Mouse (Mus musculus): Measurements from ENCODE around the gene Arl5c.

Arl5c gene

DNA sequence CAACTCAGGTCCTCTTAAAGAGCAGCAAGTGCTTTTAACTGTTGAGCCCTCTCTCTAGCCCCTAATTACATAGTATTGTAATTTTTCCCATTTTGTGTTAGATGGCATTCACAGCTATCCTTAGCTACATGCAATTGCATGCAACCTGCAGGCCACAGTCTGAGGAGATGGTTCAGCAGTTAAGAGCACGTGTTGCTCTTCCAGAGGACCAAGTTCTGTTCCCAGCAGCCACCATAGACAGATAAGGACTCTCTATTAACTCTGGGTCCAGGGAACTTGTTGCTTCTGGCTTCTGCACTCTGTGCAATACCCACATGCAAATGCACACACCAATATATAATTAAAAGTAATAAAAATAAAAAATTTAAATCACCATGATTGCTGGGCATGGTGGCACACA is 710 bp upstream of the Arl5c start:
- DNase-seq (ENCODE audit: low read depth, low spot score) = no peak

DNA sequence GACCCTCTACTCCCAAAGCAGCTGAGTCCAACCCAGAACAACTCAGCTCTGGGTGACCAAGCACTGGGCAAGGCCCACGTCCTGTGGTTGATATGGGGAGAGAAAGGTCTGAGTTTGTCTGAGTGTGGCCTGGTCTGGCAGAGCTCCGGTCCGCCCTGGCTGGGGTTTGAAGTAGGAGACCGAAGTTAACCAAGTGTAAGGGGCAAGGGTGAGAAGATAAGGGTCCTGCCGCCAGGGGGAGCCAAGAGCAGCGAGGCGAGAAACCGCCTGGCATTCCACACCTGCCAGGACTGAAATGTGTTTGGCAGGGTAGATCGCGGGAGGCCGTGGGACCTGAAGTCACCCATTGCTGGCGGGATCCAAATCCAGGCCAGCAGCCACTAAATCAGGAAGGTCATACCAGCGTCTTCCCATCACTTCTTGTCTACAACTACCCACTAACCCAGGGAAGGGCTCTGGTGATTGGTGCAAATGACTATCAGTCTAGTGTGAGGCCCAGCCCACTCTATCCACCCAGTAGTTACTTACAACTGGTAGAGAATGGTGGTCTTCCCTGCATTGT is 1.4 kb downstream of the Arl5c start:
- no peak for DNase-seq (ENCODE audit: low read depth, low spot score)

DNA sequence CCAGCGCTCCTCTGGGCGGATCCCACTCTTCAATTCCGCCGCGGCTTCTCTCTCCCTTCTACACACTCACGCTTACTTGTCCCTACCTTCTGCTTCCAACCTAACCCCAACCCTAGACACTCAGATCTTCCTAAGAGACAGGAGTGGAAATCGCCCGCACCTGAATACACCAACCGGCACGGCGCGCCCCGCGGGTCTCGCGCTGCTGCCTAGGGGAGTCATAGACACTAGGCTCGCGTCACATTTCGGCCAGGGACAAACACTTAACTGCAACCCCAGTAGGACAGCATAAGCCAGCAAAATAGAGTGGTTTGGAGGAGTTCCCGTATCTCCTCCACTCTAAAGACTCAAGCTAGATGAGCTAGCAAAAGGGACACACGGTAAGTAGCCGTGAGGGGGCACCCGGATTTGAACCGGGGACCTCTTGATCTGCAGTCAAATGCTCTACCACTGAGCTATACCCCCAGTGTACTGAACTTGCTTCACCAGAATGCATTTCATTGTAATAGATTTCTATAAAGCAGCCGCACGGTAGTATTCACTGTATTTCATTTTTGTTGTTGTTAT is 7.4 kb downstream of the Arl5c start:
- DNase-seq (ENCODE audit: low read depth, low spot score) = peak; percentile 83

DNA sequence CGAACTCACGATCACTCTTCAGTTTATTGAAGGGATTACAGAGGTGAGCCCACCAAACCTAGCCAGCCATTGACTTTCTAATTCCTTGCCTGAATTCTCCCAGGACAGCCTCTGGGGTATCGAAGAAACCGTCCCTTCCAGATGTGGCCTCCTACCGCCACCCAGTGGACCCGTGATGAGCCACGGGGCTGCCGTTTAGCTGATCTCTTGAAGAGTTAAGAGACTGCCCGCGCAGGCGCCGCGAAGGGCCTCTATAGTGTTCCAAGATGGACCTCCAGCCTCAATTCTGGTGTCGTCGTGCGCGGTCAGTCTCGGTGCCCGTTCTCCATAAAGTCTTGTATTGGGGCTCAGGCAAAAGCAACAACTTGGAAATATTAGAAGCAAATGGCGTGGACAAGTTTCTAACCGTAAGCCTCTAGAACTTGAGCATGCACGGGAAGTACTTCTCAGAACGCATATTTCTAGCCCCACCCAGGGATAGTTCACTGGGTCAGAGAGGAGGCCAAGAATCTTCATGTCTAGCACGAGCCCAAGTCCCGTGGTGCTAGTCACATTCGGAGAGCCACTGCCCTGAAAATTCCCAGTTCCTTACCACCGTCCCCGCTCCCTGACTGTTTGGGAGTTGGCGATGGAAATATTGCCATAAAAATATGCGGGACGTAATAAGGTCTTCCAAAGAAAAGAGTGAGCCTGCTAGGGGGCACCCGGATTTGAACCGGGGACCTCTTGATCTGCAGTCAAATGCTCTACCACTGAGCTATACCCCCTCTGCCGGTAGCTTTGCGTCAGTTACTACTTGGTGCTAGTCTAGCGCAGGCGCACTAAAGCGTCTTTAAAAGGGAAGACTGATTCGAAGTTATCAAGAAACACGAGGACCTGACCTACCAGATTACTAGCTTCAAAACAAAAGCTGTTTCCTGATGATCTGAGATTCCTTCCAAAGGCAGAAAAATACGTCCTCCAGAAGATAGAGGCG is 8.1 kb downstream of the Arl5c start:
- peak; percentile 86 for DNase-seq (ENCODE audit: low read depth, low spot score)

DNA sequence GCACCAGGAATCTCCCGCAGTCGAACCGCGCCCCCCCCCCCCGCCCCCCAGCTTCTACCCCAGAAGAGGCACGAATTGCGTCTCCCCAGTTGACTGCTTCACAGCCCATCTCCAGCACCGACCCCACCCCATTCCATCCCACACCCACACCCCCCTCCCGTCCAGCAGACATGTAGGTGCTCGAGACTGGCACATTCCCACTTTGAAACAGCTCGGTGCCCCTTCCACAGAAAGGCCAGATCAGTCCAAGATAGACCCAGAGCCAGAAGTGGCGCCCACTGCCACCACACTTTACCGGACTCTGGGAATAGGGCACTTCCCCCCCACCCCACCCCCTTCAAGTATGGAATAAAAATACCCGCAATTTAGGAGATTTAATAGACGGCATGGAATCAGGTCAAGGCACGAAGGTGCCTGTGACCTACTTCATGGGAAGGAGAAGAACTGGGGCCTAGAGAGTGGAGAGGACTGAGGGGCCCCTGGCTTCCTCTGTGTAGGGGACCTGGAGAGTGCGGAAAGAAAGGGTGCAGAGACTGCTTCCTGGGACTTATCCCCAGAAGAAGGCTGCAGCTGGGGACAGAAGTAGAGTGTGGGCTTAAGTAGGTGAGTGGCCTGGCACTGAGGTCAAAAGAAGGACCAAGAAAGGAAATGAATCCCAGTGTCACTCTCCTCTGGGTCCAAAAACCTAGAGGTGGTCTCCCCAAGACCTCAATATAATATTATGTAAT is 9.1 kb downstream of the Arl5c start:
- no peak for DNase-seq (ENCODE audit: low read depth, low spot score)

DNA sequence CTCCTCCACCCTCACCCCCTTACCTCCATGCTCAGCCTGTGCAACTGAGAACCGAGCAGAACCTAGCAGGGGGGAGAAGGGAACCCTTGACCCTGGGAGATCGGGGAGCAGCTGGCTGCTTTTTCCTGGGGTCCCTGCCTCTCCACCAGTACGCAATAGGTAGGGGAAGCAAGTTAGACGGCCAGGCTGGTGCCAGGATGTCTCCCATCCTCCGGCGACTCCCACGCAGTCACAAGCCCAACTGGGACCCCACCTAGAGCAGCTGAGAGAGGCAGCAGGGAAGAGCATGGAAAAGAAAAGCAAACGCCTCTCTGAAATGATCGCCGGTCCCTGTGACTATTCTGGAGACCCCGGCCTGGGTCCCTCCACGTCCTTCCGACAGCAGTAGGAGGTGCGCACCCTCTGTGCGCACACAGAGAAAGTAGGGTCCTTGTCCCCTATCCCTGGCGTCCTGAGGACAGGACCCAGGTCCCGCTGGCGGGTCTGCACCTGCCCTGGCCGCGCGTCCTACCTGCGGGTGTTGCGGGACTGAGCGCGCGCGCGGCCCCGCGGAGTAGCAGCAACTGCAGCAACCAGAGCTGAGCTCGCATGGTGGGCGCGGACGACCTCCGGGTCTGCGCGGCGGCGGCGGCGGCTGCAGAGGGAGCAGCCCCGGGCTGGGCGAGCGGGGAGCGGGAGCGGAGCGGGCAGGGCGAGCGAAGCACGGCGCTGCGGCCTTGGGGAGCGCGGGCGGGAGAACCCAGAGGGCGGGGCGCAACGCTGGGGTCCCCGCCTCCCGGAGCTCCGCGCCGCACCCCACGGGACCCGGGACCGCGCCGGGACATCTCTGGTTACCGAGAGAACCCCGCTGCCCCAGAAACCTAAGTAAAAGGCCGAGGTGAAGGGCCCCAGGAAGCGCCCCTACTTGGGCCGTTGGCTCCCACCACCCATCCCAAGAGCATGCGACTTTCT is 10.0 kb downstream of the Arl5c start, which contains the start of gene Plxdc1:
TSS of gene Plxdc1 (minus strand) at position 718 of the 951 bp plus-strand sequence.
- DNase-seq (ENCODE audit: low read depth, low spot score) = no peak

DNA sequence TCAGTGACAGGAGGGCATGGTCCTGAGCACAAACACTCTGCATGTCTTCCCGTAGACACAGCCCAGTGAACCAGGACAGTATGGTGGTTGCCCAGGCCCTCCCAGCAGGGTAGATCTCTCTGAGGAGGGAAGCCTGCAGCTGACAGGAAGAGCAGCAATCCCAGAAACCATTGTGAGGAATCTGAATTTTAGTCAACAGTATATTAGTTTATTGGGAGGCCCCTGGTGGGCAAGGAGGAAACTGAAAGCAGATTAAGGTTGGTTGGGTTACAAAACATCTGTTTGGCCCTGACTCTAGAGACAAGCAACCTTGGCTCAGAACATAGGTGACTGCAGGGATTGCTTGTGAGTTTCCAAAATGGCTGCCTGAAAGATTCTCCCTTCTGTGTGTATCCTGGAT is 12.0 kb downstream of the Arl5c start:
- no peak for DNase-seq (ENCODE audit: low read depth, low spot score)

DNA sequence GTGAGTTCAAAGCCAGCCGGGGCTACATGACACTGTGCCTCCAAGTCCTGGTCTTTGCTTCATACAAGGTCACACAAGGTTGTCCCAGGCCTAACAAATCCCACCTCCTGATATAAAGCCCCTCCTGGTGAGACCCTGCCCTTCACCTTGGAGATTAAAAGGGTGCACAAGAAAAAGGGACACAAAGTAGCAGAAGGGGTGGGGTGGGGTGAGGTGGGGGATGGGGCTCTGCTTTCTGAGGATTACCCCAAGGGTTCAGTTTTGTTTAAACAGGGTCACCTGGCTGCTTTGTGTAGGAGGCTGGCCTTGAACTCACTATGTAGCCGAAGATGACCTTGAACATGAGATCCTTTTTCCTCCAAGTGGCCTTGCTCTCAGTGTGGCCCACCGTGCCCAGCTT is 12.5 kb downstream of the Arl5c start:
- no peak for DNase-seq (ENCODE audit: low read depth, low spot score)

DNA sequence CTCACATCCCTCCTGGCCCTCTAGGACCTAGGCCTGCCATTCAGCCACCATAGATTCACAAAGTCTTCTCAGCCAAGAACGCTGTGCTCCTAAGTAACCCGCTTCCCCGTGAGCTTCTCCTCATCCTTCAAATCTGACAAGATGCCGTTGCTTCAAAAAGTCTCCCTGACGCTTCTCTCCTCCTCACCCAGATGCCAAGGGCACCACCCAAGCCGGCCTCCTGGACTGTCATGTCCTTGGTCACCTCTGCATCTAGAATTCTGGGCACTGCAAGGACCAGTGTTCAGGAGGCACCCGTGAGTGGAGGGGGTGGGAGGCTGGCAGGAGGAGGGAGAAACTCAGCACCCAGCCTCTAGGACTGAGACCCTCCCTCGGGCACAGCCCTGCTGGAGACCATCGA is 13.3 kb downstream of the Arl5c start:
- DNase-seq (ENCODE audit: low read depth, low spot score) = no peak

DNA sequence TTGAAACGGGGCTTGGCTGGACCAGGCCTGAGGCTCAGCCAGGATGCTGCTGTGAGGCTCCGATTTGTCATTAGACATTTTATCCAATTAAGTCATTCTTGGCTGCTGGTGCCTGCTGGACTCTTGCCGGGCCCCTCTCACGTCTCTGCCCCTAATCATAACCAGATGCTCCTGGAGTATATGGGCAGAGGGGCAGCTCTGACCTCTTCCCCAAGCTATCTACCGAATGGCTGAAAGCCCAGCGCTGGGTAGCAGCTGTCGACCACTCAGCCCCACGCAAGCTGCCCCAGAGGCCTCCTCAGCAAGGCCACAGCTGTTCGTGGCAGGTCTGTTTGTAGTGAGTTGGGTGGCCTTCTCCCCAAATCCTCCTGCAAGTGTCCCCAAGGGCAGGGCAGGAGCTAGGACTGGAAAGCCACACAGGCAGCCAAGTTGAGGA is 15.4 kb downstream of the Arl5c start:
- DNase-seq (ENCODE audit: low read depth, low spot score) = no peak

DNA sequence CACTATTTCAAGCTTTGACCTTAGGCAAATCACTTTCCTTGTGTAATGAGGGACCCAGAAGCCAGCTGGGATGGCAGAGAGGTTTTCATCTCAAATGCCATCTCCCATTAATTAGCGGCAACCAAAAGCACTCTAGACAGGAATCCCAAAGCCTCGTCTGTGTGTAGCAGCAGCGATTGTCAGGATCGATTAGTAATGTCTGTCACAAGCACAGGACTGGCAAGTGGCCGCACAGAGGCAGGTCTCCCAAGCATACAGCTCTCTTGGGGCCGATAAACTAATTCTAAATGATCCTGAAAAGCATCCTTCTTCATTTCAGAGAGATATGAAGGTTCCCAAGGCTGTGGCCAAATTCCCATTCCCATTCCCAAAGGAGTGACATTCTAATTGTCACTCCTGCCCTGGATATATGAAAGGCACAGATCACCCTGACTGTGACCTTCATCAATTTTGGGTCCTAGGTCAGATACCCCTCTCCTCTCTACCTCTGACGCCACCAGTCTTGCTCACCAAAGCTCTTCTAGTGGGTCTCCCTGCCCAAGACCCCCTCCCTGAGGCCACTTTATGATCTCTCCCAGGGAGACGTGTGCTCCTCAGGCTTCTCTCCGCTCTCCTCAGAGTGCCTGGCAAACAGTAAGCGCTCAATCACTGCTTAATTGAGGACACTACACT is 16.0 kb downstream of the Arl5c start:
- DNase-seq (ENCODE audit: low read depth, low spot score) = no peak

DNA sequence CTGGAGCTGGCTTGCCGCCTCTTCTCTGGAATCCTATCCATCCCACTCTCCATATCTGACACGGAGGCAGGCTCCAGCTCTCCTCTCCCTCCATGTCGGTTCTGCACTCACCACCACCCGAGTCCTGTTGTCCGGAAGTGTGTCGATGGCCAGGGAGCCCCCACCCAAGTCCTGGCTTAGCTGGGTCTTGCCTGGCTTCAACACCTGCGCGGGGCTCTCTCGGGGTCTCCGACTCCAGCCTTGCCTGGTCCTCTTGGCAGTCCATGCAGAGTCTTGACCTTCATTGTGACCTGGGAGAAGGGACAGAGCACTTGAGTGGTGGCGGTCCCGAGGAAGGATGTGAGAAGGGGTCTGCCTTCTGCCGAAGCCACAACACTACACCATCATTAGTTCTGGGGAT is 17.6 kb downstream of the Arl5c start:
- no peak for DNase-seq (ENCODE audit: low read depth, low spot score)

DNA sequence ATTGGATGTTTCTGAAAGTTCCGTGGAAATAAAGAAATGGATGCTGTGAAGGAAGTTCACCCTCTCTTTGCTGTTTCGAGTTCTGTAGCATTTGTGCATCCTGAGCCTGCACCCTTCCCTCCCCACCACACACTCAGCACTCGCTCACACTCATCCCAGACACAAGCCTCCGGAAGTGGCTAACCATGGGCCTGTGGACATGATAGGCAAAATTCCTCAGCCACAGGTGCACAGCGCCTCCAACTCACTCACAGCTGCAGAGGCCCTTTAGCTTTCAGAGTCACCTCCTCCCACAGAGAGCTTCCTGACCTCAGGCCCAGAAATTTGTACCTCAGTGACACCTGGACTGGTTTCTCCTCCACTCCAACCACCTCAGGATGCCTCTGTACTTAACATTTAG is 18.2 kb downstream of the Arl5c start:
- DNase-seq (ENCODE audit: low read depth, low spot score) = no peak

DNA sequence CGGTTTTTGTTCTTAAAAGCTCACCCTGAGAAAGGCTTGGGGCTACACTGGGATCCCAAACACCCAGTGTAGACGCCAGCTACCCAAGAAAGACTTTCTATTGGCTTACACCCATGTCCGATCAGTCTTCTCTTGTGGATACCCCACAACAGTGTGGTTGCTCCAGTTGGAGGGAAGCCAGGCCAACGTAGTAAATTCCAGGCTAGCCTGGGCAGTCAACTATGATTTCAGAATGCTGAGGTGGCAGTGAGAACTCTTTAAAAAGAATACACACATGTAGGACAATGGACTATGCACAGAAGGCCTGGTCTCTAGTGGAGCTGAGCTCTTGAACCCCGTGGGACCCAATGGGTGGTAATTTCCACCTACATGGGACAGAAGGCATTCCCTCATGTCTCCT is 21.2 kb downstream of the Arl5c start:
- DNase-seq (ENCODE audit: low read depth, low spot score) = no peak

DNA sequence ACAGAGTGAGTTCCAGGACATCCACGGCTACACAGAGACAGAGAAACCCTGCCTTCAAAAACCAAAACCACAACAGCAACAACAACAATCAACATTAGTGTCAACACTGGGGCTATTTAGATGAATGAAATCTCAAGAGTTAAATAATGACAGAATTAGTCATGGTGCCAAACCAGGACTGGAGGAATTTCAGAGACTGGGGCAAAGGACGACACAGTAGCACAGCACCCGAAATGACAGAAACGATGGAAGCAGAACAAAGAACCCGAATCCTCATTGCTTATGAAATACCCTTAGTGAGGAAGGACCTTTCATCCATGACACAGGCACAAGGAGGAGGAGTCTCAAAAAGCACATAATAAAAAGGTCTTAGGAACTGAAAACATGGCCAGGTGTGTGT is 21.8 kb downstream of the Arl5c start:
- no peak for DNase-seq (ENCODE audit: low read depth, low spot score)

DNA sequence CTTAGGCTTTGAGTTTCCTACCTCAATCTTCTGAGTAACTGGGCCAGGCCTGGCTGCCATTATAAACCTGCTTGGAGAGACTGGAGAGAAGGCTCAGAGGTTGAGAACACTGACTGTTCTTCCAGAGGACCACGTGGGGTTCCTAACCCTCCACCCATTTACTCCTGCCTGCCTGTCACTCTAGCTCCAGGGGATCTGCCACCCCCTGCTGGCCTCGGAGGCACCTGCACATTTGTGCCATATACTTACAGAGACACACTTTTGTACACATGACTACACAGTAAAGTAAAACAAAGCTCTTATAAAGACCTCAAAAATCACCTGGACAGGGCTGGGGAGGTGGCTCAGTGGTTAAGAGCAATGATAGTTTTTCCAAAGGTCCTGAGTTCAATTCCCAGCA is 23.5 kb downstream of the Arl5c start:
- no peak for DNase-seq (ENCODE audit: low read depth, low spot score)

DNA sequence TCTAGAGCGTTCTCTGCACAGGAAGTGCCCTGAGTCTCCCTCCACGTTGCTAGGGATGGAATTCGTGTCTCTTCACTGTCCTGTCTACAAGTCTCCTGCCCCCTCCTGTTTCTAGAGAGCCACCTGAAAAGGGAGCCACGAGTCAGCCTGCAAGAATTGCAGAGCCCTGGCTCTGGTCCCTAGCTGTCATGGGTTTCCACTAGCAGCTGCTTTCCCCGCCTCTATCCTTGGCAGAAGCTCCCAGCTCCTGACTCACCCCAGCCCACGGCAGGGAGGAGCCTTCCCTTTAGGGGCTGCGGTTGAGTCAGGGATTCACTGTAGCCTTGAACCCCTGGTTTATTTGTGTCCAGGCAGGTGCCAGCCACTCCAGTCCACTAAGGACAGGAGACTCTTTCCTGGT is 24.7 kb downstream of the Arl5c start:
- peak; percentile 93 for DNase-seq (ENCODE audit: low read depth, low spot score)

DNA sequence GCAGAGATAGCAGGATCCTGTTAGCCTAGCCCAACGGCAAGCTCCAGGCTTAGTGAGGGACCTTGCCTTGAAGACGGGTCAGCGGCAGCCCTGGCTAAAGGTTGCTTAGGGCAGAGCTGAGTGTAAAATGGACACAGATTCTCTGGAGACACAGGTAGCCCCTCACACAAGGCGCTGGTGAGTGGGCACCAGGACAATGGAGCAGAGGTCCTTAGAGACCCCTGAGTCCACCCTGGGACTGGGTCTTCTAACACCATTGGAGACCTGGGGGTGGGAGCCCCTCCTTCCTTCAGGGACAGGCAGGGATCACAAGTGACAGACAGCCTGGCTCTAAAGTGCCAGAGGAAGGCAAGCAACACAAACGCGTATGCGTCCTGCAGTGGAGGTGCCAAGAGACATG is 25.2 kb downstream of the Arl5c start:
- no peak for DNase-seq (ENCODE audit: low read depth, low spot score)

DNA sequence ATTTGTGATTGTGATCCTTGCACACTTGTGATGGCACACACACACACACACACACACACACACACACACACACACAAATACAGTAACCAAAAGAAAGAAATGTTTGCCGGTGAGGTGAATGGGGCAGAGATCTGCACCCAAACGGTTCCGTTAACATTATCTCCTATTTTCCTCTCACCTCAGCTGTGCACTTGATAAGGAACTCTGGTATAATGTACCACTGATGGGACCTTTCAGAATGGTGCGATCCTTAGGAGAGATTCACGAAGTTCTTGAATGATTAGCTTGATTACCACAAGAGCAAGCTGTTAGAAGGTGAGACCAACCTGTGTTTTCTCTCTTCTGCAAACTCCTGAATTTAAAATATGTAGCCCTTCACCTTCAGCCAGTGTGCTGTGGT is 27.6 kb downstream of the Arl5c start:
- DNase-seq (ENCODE audit: low read depth, low spot score) = no peak

DNA sequence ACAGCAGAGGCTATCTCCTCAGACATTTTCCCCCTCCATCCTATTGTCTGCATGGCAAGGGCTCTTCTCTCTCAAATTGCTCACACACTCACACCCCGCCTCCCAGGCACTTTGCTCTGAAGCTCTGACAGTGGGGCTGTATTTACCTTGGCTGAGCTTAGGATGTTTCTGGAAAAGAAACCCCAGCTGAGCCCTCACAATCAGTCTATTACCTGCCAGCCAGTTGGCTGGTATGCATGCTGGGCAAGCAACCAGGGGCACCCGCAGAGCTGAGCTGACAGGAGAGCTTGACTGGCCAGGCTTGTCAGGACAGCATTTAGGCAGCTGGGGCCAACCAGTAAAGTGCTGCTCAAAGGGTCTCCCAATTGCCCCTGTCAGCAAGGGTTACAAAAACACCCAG is 28.9 kb downstream of the Arl5c start:
- no peak for DNase-seq (ENCODE audit: low read depth, low spot score)

All from telencephalon, adult 2 months (tissue).